Mouse (Mus musculus): ENCODE measurements around the gene Layn. TPM values are rescaled to one million over a fixed set of nuclear protein-coding genes. Genes with fewer than 3 reads are reported as not detected.
A peak's percentile ranks its signal among the peaks of the same experiment; 100 is the strongest.

Gene Layn
- polyA plus RNA-seq, 1 experiment from 2014 or later = 1.2 TPM

DNA sequence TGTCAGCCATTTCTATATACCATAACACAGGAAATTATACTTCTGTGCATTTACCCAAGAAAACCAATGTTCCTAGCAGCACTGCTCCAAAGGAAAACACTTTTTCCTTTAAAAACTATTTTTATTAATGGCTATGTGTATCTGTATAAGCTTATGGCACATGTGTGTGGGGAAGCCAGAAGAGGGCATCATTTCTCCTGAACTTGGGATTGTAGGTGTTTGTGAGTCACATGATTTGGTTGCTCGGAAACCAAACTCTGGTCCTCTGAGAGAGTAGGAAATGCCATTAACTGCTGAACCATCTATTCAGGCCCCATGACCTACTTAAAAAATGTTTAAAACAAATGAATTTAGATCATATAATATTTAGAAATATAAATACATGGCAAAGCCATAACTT lies 49.9 kb downstream of the Layn start:
- H3K9me3 ChIP-seq = no peaks in the 10 kb centered on the region
- WGBS = 83% methylated on average over 1 of the region's 1 CpGs
- no peak for ATAC-seq (ENCODE audit: low FRiP score, low read depth)
- no peak overlapping the region for H3K27ac ChIP-seq (replicated peaks)
- no peak overlapping the region for H3K9ac ChIP-seq
- no peaks in the 10 kb centered on the region for H3K36me3 ChIP-seq
- H3K27me3 ChIP-seq = no peaks in the 10 kb centered on the region
- no peaks in the 10 kb centered on the region for H3K4me1 ChIP-seq (replicated peaks)
- H3K4me3 ChIP-seq = no peak overlapping the region
- no peak overlapping the region for H3K4me2 ChIP-seq

DNA sequence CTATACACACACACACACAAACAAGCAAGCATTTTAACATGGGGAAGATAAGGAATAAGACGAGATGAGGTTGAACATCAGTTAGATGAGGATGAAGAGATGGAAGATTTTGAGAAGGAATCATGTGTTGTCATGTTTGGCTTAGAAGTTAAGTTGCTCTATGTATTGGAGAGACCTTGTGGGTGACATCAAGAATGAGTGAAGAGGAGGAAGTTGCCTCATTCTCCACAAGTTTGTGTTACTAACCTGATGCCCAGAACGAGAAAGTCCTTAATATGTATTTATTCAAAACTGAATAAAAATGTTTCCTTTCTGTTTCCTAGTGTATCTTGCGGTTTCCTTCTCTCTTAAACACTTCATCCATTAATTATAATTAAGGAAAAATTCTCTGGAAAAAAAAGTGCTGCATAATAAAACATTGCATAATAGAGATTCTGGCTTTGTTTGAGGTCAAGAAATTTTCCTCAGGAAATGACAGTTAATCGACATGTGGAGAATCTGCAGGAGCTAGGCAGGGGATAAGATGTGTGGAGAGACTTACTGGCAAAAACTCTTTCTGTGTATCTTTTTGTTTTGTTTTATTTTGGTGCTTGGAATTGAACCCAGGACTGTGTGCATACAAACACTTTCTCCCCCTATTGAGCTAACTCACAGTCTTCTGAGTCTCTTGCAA lies 55.6 kb downstream of the Layn start:
- Histone ChIP-seq H3K9ac (no peak overlapping the region), H3K4me2 (no peak overlapping the region), H3K9me3 (no peaks in the 10 kb centered on the region), H3K27ac (replicated peaks) (no peak overlapping the region), H3K4me1 (replicated peaks) (no peaks in the 10 kb centered on the region), H3K4me3 (no peak overlapping the region), H3K36me3 (no peaks in the 10 kb centered on the region), H3K27me3 (no peaks in the 10 kb centered on the region)
- 89% methylated on average over 4 of the region's 4 CpGs for WGBS
- ATAC-seq (ENCODE audit: low FRiP score, low read depth) = no peak

DNA sequence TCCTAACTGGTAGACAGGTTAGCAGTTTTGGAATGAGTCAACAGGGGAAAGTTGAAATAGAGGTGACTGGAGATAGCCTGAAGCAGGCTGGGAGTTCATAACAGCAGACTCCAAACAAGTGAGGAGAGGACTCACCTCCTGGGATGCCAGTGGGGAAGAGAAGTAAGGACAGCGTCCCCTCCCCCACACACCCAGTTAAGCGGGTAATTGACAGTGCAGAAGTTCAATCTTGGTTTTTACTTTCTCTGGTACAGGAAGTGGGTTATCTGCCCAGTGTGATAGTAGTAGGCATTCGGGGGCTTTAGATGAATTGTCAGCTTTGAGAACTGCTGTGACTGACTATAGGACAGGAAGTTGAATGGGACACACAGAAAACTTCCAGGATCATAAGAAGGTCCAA lies 56.5 kb downstream of the Layn start:
- no peak overlapping the region for H3K27ac ChIP-seq (replicated peaks)
- H3K36me3 ChIP-seq = no peaks in the 10 kb centered on the region
- 86% methylated on average over 3 of the region's 3 CpGs for WGBS
- no peaks in the 10 kb centered on the region for H3K9me3 ChIP-seq
- H3K9ac ChIP-seq = no peak overlapping the region
- no peak for ATAC-seq (ENCODE audit: low FRiP score, low read depth)
- no peaks in the 10 kb centered on the region for H3K27me3 ChIP-seq
- H3K4me3 ChIP-seq = no peak overlapping the region
- no peaks in the 10 kb centered on the region for H3K4me1 ChIP-seq (replicated peaks)
- H3K4me2 ChIP-seq = no peak overlapping the region

DNA sequence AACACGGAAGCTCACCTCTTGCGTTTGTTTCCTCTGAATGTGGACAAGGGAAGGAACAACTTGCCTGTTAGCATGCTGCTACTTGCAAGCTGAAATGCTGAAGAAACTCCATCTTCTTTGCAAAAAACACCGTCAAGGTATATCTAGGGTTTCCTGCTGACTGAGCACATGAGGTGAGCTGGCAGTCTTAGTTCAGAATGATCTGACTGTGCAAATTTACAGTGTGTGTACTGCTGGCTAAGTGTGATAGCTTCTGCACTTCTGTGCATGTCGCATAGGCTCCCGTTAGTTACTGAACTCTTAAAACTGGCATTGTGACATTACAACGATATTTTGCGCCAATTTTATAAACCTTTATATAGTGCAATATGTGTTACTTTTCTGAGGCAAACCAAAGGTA lies 57.2 kb downstream of the Layn start:
- 81% methylated on average over 7 of the region's 7 CpGs for WGBS

DNA sequence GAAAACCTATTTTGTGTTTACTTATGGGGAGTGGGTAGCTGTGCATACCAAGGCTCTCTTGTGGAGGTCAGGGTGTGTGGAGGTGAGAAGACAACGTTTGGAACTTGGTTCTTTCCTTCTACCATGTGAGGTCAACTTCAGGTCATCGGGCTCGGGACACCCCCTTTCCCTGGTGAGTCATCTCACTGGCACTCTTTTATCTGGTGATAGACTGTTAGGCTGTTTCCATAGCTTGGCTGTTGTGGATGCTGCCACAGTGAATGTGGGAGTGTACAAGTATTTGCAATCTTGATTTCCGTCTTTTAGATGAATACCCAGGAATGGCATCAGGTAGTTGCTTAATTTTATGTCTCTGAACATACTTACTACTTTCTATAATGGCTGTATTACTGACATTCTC lies 61.2 kb downstream of the Layn start:
- H3K36me3 ChIP-seq = no peaks in the 10 kb centered on the region
- no peak for ATAC-seq (ENCODE audit: low FRiP score, low read depth)
- 58% methylated on average over 4 of the region's 4 CpGs for WGBS
- no peaks in the 10 kb centered on the region for H3K4me1 ChIP-seq (replicated peaks)
- H3K9me3 ChIP-seq = no peaks in the 10 kb centered on the region
- no peak overlapping the region for H3K9ac ChIP-seq
- no peak overlapping the region for H3K4me3 ChIP-seq
- H3K4me2 ChIP-seq = no peak overlapping the region
- H3K27me3 ChIP-seq = no peaks in the 10 kb centered on the region
- no peak overlapping the region for H3K27ac ChIP-seq (replicated peaks)

More for the DNA sequence above, 57.2 kb downstream of the Layn start:
- Histone ChIP-seq H3K9me3 (no peaks in the 10 kb centered on the region), H3K4me1 (replicated peaks) (no peaks in the 10 kb centered on the region), H3K27me3 (no peaks in the 10 kb centered on the region), H3K4me3 (no peak overlapping the region), H3K27ac (replicated peaks) (no peak overlapping the region), H3K36me3 (no peaks in the 10 kb centered on the region), H3K4me2 (no peak overlapping the region), H3K9ac (no peak overlapping the region)
- no peak for ATAC-seq (ENCODE audit: low FRiP score, low read depth)

DNA sequence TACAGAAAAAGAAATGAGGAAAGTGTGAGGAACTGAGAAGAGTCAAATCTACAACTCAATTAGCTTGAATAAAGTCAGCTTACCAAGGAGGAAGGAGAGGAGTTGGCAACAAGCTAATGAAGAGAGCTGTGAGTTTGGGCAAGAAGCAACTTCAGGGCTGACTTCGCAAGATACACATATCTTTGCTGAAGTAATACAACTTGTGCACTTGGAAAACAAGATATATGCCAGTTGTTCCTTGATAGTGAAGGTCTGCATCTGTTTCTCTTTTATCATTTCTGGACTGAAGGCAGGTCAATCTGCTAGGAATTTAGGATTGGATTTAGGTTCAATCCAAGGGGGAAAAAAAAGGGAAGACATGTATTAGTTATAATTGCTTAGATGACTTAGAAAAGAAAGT lies 63.2 kb downstream of the Layn start:
- no peaks in the 10 kb centered on the region for H3K36me3 ChIP-seq
- WGBS = 82% methylated on average over 1 of the region's 1 CpGs
- no peak overlapping the region for H3K27ac ChIP-seq (replicated peaks)
- H3K4me2 ChIP-seq = no peak overlapping the region
- no peak overlapping the region for H3K4me3 ChIP-seq
- no peak for ATAC-seq (ENCODE audit: low FRiP score, low read depth)
- H3K27me3 ChIP-seq = no peaks in the 10 kb centered on the region
- H3K9me3 ChIP-seq = no peaks in the 10 kb centered on the region
- H3K9ac ChIP-seq = no peak overlapping the region
- H3K4me1 ChIP-seq (replicated peaks) = 0 out of 2 replicates have a peak, but pooled peaks cover 4% of the 10 kb centered on the region

DNA sequence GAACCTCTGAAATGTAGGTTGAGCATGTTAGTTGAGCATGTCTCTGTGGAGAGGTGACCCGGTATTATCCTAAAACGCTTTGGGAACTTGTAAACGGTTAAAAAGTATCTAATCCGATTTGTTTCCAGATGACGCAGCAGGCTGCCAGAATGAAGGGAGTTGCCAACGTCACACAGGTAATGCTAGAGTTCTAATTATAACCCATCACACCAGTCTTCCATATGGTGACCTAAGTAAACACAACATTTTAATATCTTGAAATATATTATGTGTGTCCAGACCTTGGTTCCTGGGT lies 67.3 kb downstream of the Layn start:
- H3K36me3 ChIP-seq = no peaks in the 10 kb centered on the region
- no peaks in the 10 kb centered on the region for H3K27me3 ChIP-seq
- H3K9me3 ChIP-seq = no peaks in the 10 kb centered on the region
- 3% methylated on average over 6 of the region's 6 CpGs for WGBS
- peak overlapping the region; percentile 90 for H3K4me3 ChIP-seq
- no peak for ATAC-seq (ENCODE audit: low FRiP score, low read depth)
- H3K27ac ChIP-seq (replicated peaks) = no peak overlapping the region
- peak overlapping the region; percentile 39; the same call in 1 of the 2 replicates for H3K9ac ChIP-seq
- H3K4me1 ChIP-seq (replicated peaks) = peaks cover 19% of the 10 kb centered on the region
- H3K4me2 ChIP-seq = peak overlapping the region; percentile 70

DNA sequence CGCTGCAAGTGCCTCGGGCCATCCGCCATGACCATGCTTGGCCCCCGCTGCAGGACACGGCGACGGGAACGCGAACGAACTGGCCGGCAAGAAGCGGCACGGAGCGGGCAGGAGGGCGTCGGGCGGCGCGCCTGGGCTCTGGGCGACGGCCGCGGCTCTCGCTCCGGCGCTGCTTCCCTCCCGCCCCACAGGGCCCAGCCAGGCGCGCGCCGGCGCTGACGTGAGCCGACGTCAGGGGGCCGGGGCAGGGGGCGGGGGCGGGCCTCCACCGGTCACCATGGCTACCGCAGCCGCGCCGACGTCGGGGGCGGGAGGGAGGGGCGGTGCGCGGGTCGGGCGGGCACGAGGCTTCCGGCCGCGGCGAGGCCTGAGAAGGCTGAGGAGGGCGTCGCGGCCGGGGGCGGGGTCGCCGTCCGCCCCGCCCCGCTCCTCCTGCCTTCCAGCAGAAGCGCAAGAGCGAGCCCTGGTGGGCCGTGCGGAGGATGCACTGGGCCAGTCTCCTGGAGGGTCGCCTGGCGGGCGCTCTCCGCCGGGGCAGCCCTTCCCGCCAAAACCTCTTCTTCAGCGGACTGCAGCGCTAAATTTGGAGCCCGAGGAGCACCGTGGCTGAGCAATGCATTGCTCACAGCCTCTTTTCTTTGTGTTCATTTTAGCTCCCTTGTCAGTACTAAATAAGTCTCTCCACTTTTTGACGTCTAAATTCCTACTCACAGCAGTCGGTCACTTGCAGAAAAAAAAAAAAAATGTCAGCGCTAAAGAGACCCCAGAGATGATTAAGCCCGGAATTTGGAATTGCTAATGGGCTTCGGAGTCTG lies 67.8 kb downstream of the Layn start, which contains the start of gene Sik2:
Sik2 (minus strand) TSS at position 233 of the 815 bp plus-strand sequence.
- Histone ChIP-seq H3K27ac (replicated peaks) (peak within 1 kb of the TSS; percentile 84), H3K4me3 (peak within 1 kb of the TSS; percentile 90), H3K27me3 (no peaks in the 10 kb centered on the region)

DNA sequence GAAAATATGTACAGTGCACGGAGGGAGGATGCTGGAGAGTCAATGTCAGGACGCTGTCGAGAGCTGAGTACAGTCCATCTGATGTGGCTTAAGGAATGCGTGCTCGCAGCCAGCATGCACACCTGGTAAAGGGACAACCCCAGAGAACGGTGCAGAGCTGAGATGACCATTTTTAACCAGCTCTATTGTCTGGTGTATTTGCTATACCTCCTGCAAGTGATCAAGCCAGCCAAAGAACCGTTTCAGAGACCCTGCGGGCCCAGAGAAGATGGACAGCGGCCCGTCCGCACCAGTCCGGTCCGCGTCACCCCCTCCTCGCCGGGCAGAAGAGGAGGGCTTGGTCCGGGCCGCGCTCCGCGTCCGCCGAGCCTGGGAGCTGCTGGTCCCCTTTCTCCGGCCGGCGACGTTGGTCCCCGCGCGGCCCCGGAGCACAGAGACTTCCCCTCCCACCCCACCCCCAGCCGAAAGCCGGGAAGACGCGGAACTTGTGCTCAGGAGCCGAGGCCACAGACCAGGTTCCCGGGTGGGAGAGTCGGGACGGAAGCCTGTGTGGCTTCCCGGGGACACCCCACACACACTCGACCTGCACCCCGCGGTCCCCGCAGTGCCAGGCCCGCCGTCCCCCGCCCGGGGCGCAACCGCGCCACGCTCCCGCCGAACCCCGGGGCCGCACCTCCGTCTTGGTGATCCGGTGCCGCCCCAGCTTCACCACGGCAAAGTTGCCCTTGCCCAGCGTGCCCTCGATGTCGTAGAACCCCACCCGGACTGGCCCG lies 68.6 kb downstream of the Layn start:
- Histone ChIP-seq H3K27ac (replicated peaks) (peak overlapping the region; percentile 84), H3K27me3 (no peaks in the 10 kb centered on the region), H3K4me2 (peak overlapping the region; percentile 70), H3K9me3 (no peaks in the 10 kb centered on the region), H3K4me1 (replicated peaks) (peaks cover 19% of the 10 kb centered on the region), H3K4me3 (peak overlapping the region; percentile 90), H3K9ac (peak overlapping the region; percentile 93), H3K36me3 (no peaks in the 10 kb centered on the region)
- peak; percentile 43 for ATAC-seq (ENCODE audit: low FRiP score, low read depth)
- under 1% methylated on average over 65 of the region's 65 CpGs for WGBS

More for the DNA sequence above, 67.8 kb downstream of the Layn start, which contains the start of gene Sik2:
- WGBS = under 1% methylated on average over 44 of the region's 85 CpGs
- H3K4me2 ChIP-seq = peak within 1 kb of the TSS; percentile 70
- ATAC-seq (ENCODE audit: low FRiP score, low read depth) = peak; percentile 97
- H3K36me3 ChIP-seq = no peaks in the 10 kb centered on the region
- H3K4me1 ChIP-seq (replicated peaks) = peaks cover 19% of the 10 kb centered on the region
- peak within 1 kb of the TSS; percentile 93 for H3K9ac ChIP-seq
- H3K9me3 ChIP-seq = no peaks in the 10 kb centered on the region

DNA sequence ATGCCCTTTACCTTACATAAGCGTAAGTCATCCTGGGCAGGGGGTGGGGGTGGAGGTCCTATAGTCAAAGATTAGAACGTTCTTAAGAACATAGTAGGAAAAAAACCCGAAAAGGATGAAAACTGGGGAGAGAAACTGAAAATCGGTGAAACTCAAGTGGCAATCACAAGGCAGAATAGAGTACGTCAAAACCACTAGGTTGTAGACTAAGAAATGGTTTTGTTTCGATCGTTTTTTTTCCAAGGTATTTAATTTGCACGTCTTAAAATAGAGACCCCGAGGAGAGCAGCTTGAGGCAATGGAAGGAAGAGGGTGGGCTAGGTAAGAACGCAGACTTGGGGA lies 69.2 kb downstream of the Layn start:
- Histone ChIP-seq H3K9me3 (no peaks in the 10 kb centered on the region), H3K9ac (peak overlapping the region; percentile 93), H3K27me3 (no peaks in the 10 kb centered on the region), H3K36me3 (no peaks in the 10 kb centered on the region), H3K27ac (replicated peaks) (peak overlapping the region; percentile 84), H3K4me3 (peak overlapping the region; percentile 90), H3K4me1 (replicated peaks) (peaks cover 19% of the 10 kb centered on the region), H3K4me2 (peak overlapping the region; percentile 70)
- ATAC-seq (ENCODE audit: low FRiP score, low read depth) = no peak
- 15% methylated on average over 10 of the region's 10 CpGs for WGBS

DNA sequence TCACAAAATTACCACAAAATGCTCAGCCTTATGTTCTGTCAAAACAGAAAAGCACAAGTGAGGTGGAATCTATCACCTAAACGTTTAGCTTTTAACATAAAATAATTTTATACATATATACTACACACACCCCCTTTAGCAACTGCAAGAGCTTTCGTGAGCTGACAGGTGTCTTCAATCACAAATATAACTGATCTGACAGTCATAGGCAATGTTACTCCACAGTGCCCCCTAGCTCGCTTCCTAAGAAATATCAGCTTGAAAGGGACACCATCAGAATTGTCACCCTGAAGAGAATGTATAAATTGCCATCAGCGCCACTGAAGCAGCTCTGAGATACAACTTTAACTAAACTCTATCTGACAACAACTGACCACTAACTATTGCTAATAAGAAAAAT lies 70.0 kb downstream of the Layn start:
- H3K9me3 ChIP-seq = no peaks in the 10 kb centered on the region
- no peak overlapping the region for H3K9ac ChIP-seq
- H3K27ac ChIP-seq (replicated peaks) = no peak overlapping the region
- H3K4me1 ChIP-seq (replicated peaks) = peaks cover 19% of the 10 kb centered on the region
- no peak for ATAC-seq (ENCODE audit: low FRiP score, low read depth)
- peak overlapping the region; percentile 70 for H3K4me2 ChIP-seq
- no peaks in the 10 kb centered on the region for H3K36me3 ChIP-seq
- 4% methylated on average over 4 of the region's 4 CpGs for WGBS
- H3K4me3 ChIP-seq = no peak overlapping the region
- no peaks in the 10 kb centered on the region for H3K27me3 ChIP-seq

Measured in hindbrain, embryonic 15.5 days (tissue).